Mouse (Mus musculus) MEL (cell line): Measurements from ENCODE around the gene Gm42791. TPM values are rescaled to one million over a fixed set of nuclear protein-coding genes. Genes with fewer than 3 reads are reported as not detected.

ENCODE experiments used
- DNase-seq: peaks from one replicate; pipeline ENCODE4 v3.0.0; 2011; ENCODE audit warnings: low read depth, low spot score
- H3K27ac ChIP-seq: 2 replicates; pipeline ENCODE4 v1.5.1; 2012; ENCODE audit warnings: low read depth, mild to moderate bottlenecking, control low read depth, low read length, moderate library complexity; ENCODE audit not compliant: control insufficient read depth
- H3K27me3 ChIP-seq, 2 experiments: fragments of 150-350 bp in 1 of 2; sonication (generic) in 1 of 2; 2 replicates each; pipeline ENCODE4 v1.6.1; 2012; ENCODE audit warnings: low read length in 2 of 2, mild to moderate bottlenecking in 2 of 2, improper control_type of control experiment in 1 of 2, moderate library complexity in 1 of 2; ENCODE audit not compliant: insufficient read depth in 2 of 2, control insufficient read depth in 1 of 2
- H3K36me3 ChIP-seq, 2 experiments: 2 replicates each; pipeline ENCODE4 v1.6.1; 2012 to 2014; ENCODE audit warnings: low read length in 2 of 2, improper control_type of control experiment in 1 of 2, inconsistent platforms in 1 of 2, mild to moderate bottlenecking in 1 of 2; ENCODE audit not compliant: insufficient read depth in 2 of 2, control insufficient read depth in 1 of 2
- H3K4me1 ChIP-seq, 2 experiments: fragments of 150-350 bp in 1 of 2; sonication (generic) in 1 of 2; 2 replicates each; pipeline ENCODE4 v1.6.1; 2012; ENCODE audit warnings: low read length in 2 of 2, improper control_type of control experiment in 1 of 2, mild to moderate bottlenecking in 1 of 2; ENCODE audit not compliant: insufficient read depth in 2 of 2, control insufficient read depth in 1 of 2
- H3K4me3 ChIP-seq, 2 experiments: fragments of 150-350 bp in 1 of 2; sonication (generic) in 1 of 2; 2 replicates each; pipeline ENCODE4 v1.5.1; 2012; ENCODE audit warnings: low read depth in 2 of 2, low read length in 2 of 2, mild to moderate bottlenecking in 2 of 2, moderate library complexity in 2 of 2, control low read depth in 1 of 2, improper control_type of control experiment in 1 of 2; ENCODE audit not compliant: control insufficient read depth in 1 of 2, insufficient read depth in 1 of 2
- H3K79me2 ChIP-seq: 2 replicates; pipeline ENCODE4 v1.6.1; 2012; ENCODE audit warnings: mild to moderate bottlenecking, low read length, moderate library complexity; ENCODE audit not compliant: control insufficient read depth, poor library complexity, insufficient read depth
- H3K9ac ChIP-seq: 2 replicates; pipeline ENCODE4 v1.6.1; 2012; ENCODE audit warnings: low read depth, mild to moderate bottlenecking, control low read depth, low read length, moderate library complexity; ENCODE audit not compliant: control insufficient read depth, poor library complexity, severe bottlenecking
- H3K9me3 ChIP-seq: fragments of 150-350 bp; sonication (generic); replicated peaks from 2 replicates; pipeline ENCODE4 v1.6.1; 2012; ENCODE audit warnings: mild to moderate bottlenecking, low read length, improper control_type of control experiment, moderate library complexity; ENCODE audit not compliant: insufficient read depth
- CHD1 ChIP-seq: IDR thresholded peaks from 2 replicates; pipeline ENCODE4 v1.6.1; 2012; ENCODE audit warnings: low read depth, mild to moderate bottlenecking, inconsistent platforms, low read length, improper control_type of control experiment
- CHD2 ChIP-seq: IDR thresholded peaks from 2 replicates; pipeline ENCODE4 v1.6.1; 2011; ENCODE audit warnings: low read length, improper control_type of control experiment
- CTCF ChIP-seq, 3 experiments: IDR thresholded peaks in 2 of 3; conservative IDR thresholded peaks in 1 of 3; 2 replicates each; pipeline ENCODE4 v1.5.1; 2011 to 2012; ENCODE audit warnings: low read length in 3 of 3, low read depth in 2 of 3, mild to moderate bottlenecking in 2 of 3, improper control_type of control experiment in 1 of 3, inconsistent platforms in 1 of 3, mixed read lengths in 1 of 3, moderate library complexity in 1 of 3; ENCODE audit not compliant: control insufficient read depth in 1 of 3, insufficient read depth in 1 of 3, poor library complexity in 1 of 3, severe bottlenecking in 1 of 3
- ELF1 ChIP-seq: IDR thresholded peaks from 2 replicates; pipeline ENCODE4 v1.6.1; 2014; ENCODE audit warnings: low read depth, mild to moderate bottlenecking, inconsistent platforms, low read length, improper control_type of control experiment, moderate library complexity
- EP300 ChIP-seq, 2 experiments: IDR thresholded peaks; 2 replicates each; pipeline ENCODE4 v1.6.1; 2011; ENCODE audit warnings: improper control_type of control experiment in 2 of 2, low read length in 2 of 2, low read depth in 1 of 2, mild to moderate bottlenecking in 1 of 2
- ETS1 ChIP-seq: IDR thresholded peaks from 2 replicates; pipeline ENCODE4 v1.6.1; 2012; ENCODE audit warnings: low read depth, mild to moderate bottlenecking, inconsistent platforms, low read length, improper control_type of control experiment, moderate library complexity
- GATA1 ChIP-seq: IDR thresholded peaks from 2 replicates; pipeline ENCODE4 v1.6.1; 2011; ENCODE audit warnings: low read depth, low read length, improper control_type of control experiment
- HCFC1 ChIP-seq: IDR thresholded peaks from 2 replicates; pipeline ENCODE4 v1.6.1; 2012; ENCODE audit warnings: low read depth, mild to moderate bottlenecking, inconsistent platforms, low read length, improper control_type of control experiment, moderate library complexity
- JUND ChIP-seq: IDR thresholded peaks from 2 replicates; pipeline ENCODE4 v1.6.1; 2011; ENCODE audit warnings: low read depth, mild to moderate bottlenecking, improper control_type of control experiment, low read length
- MAX ChIP-seq: IDR thresholded peaks from 2 replicates; pipeline ENCODE4 v1.6.1; 2011; ENCODE audit warnings: low read length, improper control_type of control experiment
- MAZ ChIP-seq: IDR thresholded peaks from 2 replicates; pipeline ENCODE4 v1.6.1; 2012; ENCODE audit warnings: low read depth, mild to moderate bottlenecking, inconsistent platforms, low read length, improper control_type of control experiment
- MEF2A ChIP-seq: IDR thresholded peaks from 2 replicates; pipeline ENCODE4 v1.6.1; 2014; ENCODE audit warnings: low read depth, mild to moderate bottlenecking, inconsistent platforms, low read length, improper control_type of control experiment; ENCODE audit not compliant: poor library complexity, insufficient replicate concordance, severe bottlenecking; ENCODE audit errors: extremely low read depth
- MXI1 ChIP-seq: IDR thresholded peaks from 2 replicates; pipeline ENCODE4 v1.6.1; 2011; ENCODE audit warnings: mild to moderate bottlenecking, low read depth, low read length, improper control_type of control experiment
- MYB ChIP-seq: IDR thresholded peaks from 2 replicates; pipeline ENCODE4 v1.6.1; 2011; ENCODE audit warnings: mild to moderate bottlenecking, low read depth, low read length, improper control_type of control experiment
- MYC ChIP-seq: IDR thresholded peaks from 2 replicates; pipeline ENCODE4 v1.6.1; 2011; ENCODE audit warnings: low read depth, mild to moderate bottlenecking, low read length, improper control_type of control experiment, moderate library complexity
- NRF1 ChIP-seq: IDR thresholded peaks from 2 replicates; pipeline ENCODE4 v1.6.1; 2014; ENCODE audit warnings: low read depth, mild to moderate bottlenecking, inconsistent platforms, low read length, improper control_type of control experiment, moderate library complexity; ENCODE audit not compliant: poor library complexity, insufficient read depth, severe bottlenecking
- POLR2A ChIP-seq, 2 experiments: IDR thresholded peaks; 2 replicates each; pipeline ENCODE4 v1.6.1; 2011 to 2012; ENCODE audit warnings: low read length in 2 of 2, mild to moderate bottlenecking in 2 of 2, control low read depth in 1 of 2, improper control_type of control experiment in 1 of 2, low read depth in 1 of 2, moderate library complexity in 1 of 2; ENCODE audit not compliant: control insufficient read depth in 1 of 2, insufficient read depth in 1 of 2, poor library complexity in 1 of 2
- POLR2AphosphoS5 ChIP-seq: IDR thresholded peaks from 2 replicates; pipeline ENCODE4 v1.6.1; 2012; ENCODE audit warnings: low read depth, borderline replicate concordance, mild to moderate bottlenecking, inconsistent platforms, low read length, moderate library complexity, mixed read lengths
- RCOR1 ChIP-seq: IDR thresholded peaks from 2 replicates; pipeline ENCODE4 v1.6.1; 2012; ENCODE audit warnings: low read depth, mild to moderate bottlenecking, inconsistent platforms, low read length, improper control_type of control experiment
- SIN3A ChIP-seq: IDR thresholded peaks from 2 replicates; pipeline ENCODE4 v1.6.1; 2012; ENCODE audit warnings: low read length, improper control_type of control experiment, inconsistent platforms
- TAL1 ChIP-seq: IDR thresholded peaks from 2 replicates; pipeline ENCODE4 v1.6.1; 2012; ENCODE audit warnings: mild to moderate bottlenecking, inconsistent platforms, low read length, moderate library complexity, mixed read lengths
- TBP ChIP-seq: IDR thresholded peaks from 2 replicates; pipeline ENCODE4 v1.8.0; 2011; ENCODE audit warnings: low read depth, low read length, improper control_type of control experiment
- TCF12 ChIP-seq: IDR thresholded peaks from 2 replicates; pipeline ENCODE4 v1.6.1; 2014; ENCODE audit warnings: low read depth, mild to moderate bottlenecking, inconsistent platforms, low read length, improper control_type of control experiment, moderate library complexity
- UBTF ChIP-seq: IDR thresholded peaks from 2 replicates; pipeline ENCODE4 v1.6.1; 2012; ENCODE audit warnings: low read depth, mild to moderate bottlenecking, inconsistent platforms, low read length, improper control_type of control experiment, moderate library complexity, borderline replicate concordance; ENCODE audit not compliant: insufficient read depth
- USF1 ChIP-seq: IDR thresholded peaks from 2 replicates; pipeline ENCODE4 v1.6.1; 2014; ENCODE audit warnings: low read depth, mild to moderate bottlenecking, inconsistent platforms, low read length, improper control_type of control experiment, moderate library complexity
- USF2 ChIP-seq, 2 experiments: IDR thresholded peaks; 2 replicates each; pipeline ENCODE4 v1.6.1; 2011 to 2012; ENCODE audit warnings: improper control_type of control experiment in 2 of 2, low read length in 2 of 2, borderline replicate concordance in 1 of 2, inconsistent platforms in 1 of 2, low read depth in 1 of 2, mild to moderate bottlenecking in 1 of 2; ENCODE audit not compliant: insufficient read depth in 1 of 2
- ZC3H11A ChIP-seq: IDR thresholded peaks from 2 replicates; pipeline ENCODE4 v1.6.1; 2012; ENCODE audit warnings: low read depth, mild to moderate bottlenecking, inconsistent platforms, low read length, improper control_type of control experiment
- ZKSCAN1 ChIP-seq: IDR thresholded peaks from 2 replicates; pipeline ENCODE4 v1.6.1; 2012; ENCODE audit warnings: low read depth, mild to moderate bottlenecking, inconsistent platforms, low read length, improper control_type of control experiment, moderate library complexity
- ZMIZ1 ChIP-seq: IDR thresholded peaks from 2 replicates; pipeline ENCODE4 v1.6.1; 2012; ENCODE audit warnings: low read depth, mild to moderate bottlenecking, inconsistent platforms, low read length, improper control_type of control experiment, moderate library complexity
- polyA plus RNA-seq, 2 experiments: library from polyadenylated mRNA; stranded (reverse) in 1 of 2; unstranded in 1 of 2; fragments of >175 nt in 1 of 2; fragments of >200 nt in 1 of 2; gene quantifications; 2 replicates each; pipeline versions ENCODE4 v1.2.1 to v1.2.4; 2012; ENCODE audit warnings: low replicate concordance in 2 of 2, low read depth in 1 of 2; ENCODE audit not compliant: insufficient read length in 2 of 2, insufficient read depth in 1 of 2, missing spikeins in 1 of 2
- total RNA-seq: library from RNA; depleted of rRNA; stranded (reverse); fragments of 300-350 nt; gene quantifications from 2 replicates; pipeline ENCODE4 v1.2.3, GENCODE M21; 2012

The Gm42791 gene
- total and polyA plus RNA-seq, 3 experiments = 1.2 to 2.1 TPM; not detected in 1

DNA sequence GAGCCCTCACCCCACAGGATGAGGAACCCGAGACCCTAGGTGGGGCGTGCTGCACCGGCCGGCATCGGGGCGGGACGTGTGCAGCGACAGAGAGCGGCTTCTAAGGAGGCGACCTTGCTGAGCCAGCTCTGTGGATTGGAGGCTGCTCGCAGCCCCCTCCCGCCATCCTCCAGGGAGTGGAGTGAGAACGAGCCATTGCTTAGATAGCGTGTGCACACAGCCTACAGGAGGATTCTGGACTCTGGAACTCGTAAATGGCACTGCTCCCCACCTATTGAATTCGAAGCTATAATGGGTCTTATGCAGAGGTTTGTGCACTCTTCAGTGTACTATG is 65.9 kb downstream of the Gm42791 start, which contains the start of gene Katnal1:
TSS of gene Katnal1 (minus strand) at position 205 of the 334 bp plus-strand sequence.
- peak within 1 kb of the TSS; percentile 71 to 94 for H3K4me3 ChIP-seq
- H3K4me1 ChIP-seq = peaks cover 9 to 24% of the 10 kb centered on the region in 2 experiments
- no peak for TF ChIP-seq GATA1
- peak; percentile 1; the same call in 1 of the 2 replicates for TF ChIP-seq MAZ
- H3K27ac ChIP-seq = peak within 1 kb of the TSS; percentile 94
- H3K36me3 ChIP-seq = peaks cover 0 to 29% of the 10 kb centered on the region in 2 experiments; a peak in 2 of 4 replicates
- H3K9me3 ChIP-seq = no peaks in the 10 kb centered on the region
- H3K9ac ChIP-seq = peak within 1 kb of the TSS; percentile 93
- DNase-seq = no peak
- no peaks in the 10 kb centered on the region for H3K27me3 ChIP-seq
- H3K79me2 ChIP-seq = peaks cover 16% of the 10 kb centered on the region

- H3K27me3 ChIP-seq = no peaks in the 10 kb centered on the region
- H3K27ac ChIP-seq = peak overlapping the region; percentile 94
- peaks cover 13% of the 10 kb centered on the region for H3K79me2 ChIP-seq
- peak; percentile 99 for DNase-seq
- H3K9ac ChIP-seq = peak overlapping the region; percentile 93
- H3K36me3 ChIP-seq = peaks cover 0 to 24% of the 10 kb centered on the region in 2 experiments; a peak in 2 of 4 replicates
- peaks cover 3 to 19% of the 10 kb centered on the region in 2 experiments for H3K4me1 ChIP-seq
- peak overlapping the region; percentile 71 to 94 for H3K4me3 ChIP-seq
- no peaks in the 10 kb centered on the region for H3K9me3 ChIP-seq
- TF ChIP-seq TBP = peak; percentile 92
- no peak for TF ChIP-seq CTCF (IDR thresholded peaks at IDR 0.05 in 2 of 3, conservative IDR thresholded peaks at IDR 0.05 in 1 of 3; ENCODE audit: control insufficient read depth in 1 of 3, insufficient read depth in 1 of 3, low read depth in 2 of 3, low read length in 3 of 3, poor library complexity in 1 of 3, severe bottlenecking in 1 of 3)
- TF ChIP-seq RCOR1 = peak; percentile 53; the same call in 1 of the 2 replicates
- no peak for TF ChIP-seq ZC3H11A
- TF ChIP-seq UBTF = 0 out of 2 replicates have a peak, but pooled peaks have one; percentile 91
- peak; percentile 74; the same call in 1 of the 2 replicates for TF ChIP-seq MXI1
- no peak for TF ChIP-seq USF1
- TF ChIP-seq JUND = no peak
- TF ChIP-seq ZKSCAN1 = no peak
- no peak for TF ChIP-seq CHD1
- peak; percentile 88 for TF ChIP-seq SIN3A
- TF ChIP-seq USF2 (IDR thresholded peaks at IDR 0.05; ENCODE audit: borderline replicate concordance in 1 of 2, insufficient read depth in 1 of 2, low read depth in 1 of 2, low read length in 2 of 2) = no peak
- peak in 1 of 2 experiments; percentile 75; a peak in 2 of 4 replicates for TF ChIP-seq EP300 (IDR thresholded peaks at IDR 0.05; ENCODE audit: low read depth in 1 of 2, low read length in 2 of 2)
- peak; percentile 76; the same call in 1 of the 2 replicates for TF ChIP-seq MYB
- no peak for TF ChIP-seq TAL1
- 0 out of 2 replicates have a peak, but pooled peaks have one; percentile 22 for TF ChIP-seq TCF12
- peak; percentile 71 for TF ChIP-seq ELF1
- no peak for TF ChIP-seq POLR2AphosphoS5
- TF ChIP-seq ETS1 = peak; percentile 58; the same call in 1 of the 2 replicates
- no peak for TF ChIP-seq MEF2A
- TF ChIP-seq HCFC1 = peak; percentile 100
- TF ChIP-seq GATA1 = peak; percentile 70
- TF ChIP-seq CHD2 = no peak
- TF ChIP-seq POLR2A (IDR thresholded peaks at IDR 0.05; ENCODE audit: control insufficient read depth in 1 of 2, insufficient read depth in 1 of 2, low read depth in 1 of 2, low read length in 2 of 2, poor library complexity in 1 of 2) = peak; percentile 62 to 89; a peak in 3 of 4 replicates
- TF ChIP-seq ZMIZ1 = peak; percentile 87
- TF ChIP-seq MAX = no peak
- TF ChIP-seq NRF1 = peak; percentile 33; the same call in 1 of the 2 replicates
- no peak; the same call in 1 of the 2 replicates for TF ChIP-seq MYC
These were observed 66.4 kb downstream of the Gm42791 start for GRCm38 (mm10) chr5:148928382-148929115.
